Comparison of ENCODE assay signal across 8 mouse cellular contexts in the genomic region with DNA sequence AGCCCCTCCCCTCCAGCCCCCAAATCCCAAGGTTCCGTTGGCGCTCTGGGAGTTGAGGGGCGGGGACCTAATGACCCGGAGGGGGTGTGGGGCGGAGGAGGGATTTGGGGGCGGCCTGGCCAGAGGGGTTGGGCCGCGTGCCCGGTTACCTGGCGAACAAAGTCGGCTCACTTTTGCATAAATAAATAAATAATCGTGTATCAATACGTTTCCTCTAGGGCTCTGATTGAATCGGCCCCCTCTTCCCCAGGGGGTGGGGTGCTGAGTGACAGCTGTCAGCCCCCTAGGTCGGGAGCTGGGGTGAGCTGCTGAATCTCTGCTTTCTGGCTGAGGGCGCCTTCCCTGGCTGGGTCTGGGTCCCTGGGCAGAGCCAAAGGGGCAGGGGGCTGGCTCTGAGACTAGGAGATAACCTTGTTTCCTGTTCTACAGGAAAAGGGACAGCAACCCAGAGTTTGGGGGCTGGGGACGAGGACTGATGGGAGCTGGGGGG. TPM values are rescaled to one million over a fixed set of nuclear protein-coding genes. Genes with fewer than 3 reads are reported as not detected.
DNase-seq lines count a peak whose midpoint lies in the region; ATAC-seq and TF ChIP-seq lines count a peak whose summit lies in the region.

No protein-coding gene starts in this region.

- H3K4me3 ChIP-seq in forebrain, postnatal 0 days (ENCODE audit: low read depth, low read length): peak overlapping the region; percentile 91
- peak overlapping the region; percentile 87 for H3K4me3 ChIP-seq in intestine, embryonic 16.5 days (ENCODE audit: low read length)
- peak overlapping the region; percentile 64 for H3K4me3 ChIP-seq in thymus, adult 2 months (ENCODE audit: control insufficient read depth, insufficient read depth, low read length)

- 0% methylated on average over 17 of the region's 17 CpGs for WGBS in forebrain, postnatal 0 days
- WGBS in intestine, embryonic 16.5 days: under 1% methylated on average over 16 of the region's 17 CpGs
- 1% methylated on average over 17 of the region's 17 CpGs for WGBS in thymus, adult 2 months

- TF ChIP-seq CTCF in forebrain, postnatal 0 days (IDR thresholded peaks at IDR 0.05; ENCODE audit: low read depth): no peak
- TF ChIP-seq CTCF in thymus, adult 2 months (IDR thresholded peaks at IDR 0.05; ENCODE audit: borderline replicate concordance, control insufficient read depth, extremely low read depth, insufficient read depth, low read length, poor library complexity): no peak

- DNase-seq in ovary, postnatal 36 days (ENCODE audit: low spot score): peak; percentile 58
- no peak for DNase-seq in ovary, postnatal 10 days (ENCODE audit: low spot score)
- DNase-seq in adrenal gland, postnatal 36 days: peak; percentile 49 to 71
- DNase-seq in forebrain, postnatal 0 days: no peak
- peak; percentile 58 for DNase-seq in lung, postnatal 10 days
- DNase-seq in thymus, adult 2 months: peak; percentile 48
- DNase-seq in spleen, postnatal 10 days (ENCODE audit: low spot score in 2 of 2): no peak

- H3K9ac ChIP-seq in forebrain, postnatal 0 days: peak overlapping the region; percentile 98
- H3K9ac ChIP-seq in intestine, embryonic 16.5 days (ENCODE audit: low read depth, low read length): peak overlapping the region; percentile 97

- H3K27me3 ChIP-seq in forebrain, postnatal 0 days (ENCODE audit: insufficient read depth, low read length): peaks cover 11% of the 10 kb centered on the region
- H3K27me3 ChIP-seq in intestine, embryonic 16.5 days (replicated peaks; ENCODE audit: control insufficient read depth, insufficient read depth, low read length): peaks cover 7% of the 10 kb centered on the region; the same call in 1 of the 2 replicates
- peaks cover 2% of the 10 kb centered on the region; the same call in 1 of the 2 replicates for H3K27me3 ChIP-seq in thymus, adult 2 months (ENCODE audit: control insufficient read depth, insufficient read depth, low read length)

- no peaks in the 10 kb centered on the region for H3K36me3 ChIP-seq in forebrain, postnatal 0 days (ENCODE audit: insufficient read depth)
- H3K36me3 ChIP-seq in intestine, embryonic 16.5 days (ENCODE audit: control insufficient read depth, insufficient read depth, low read length): no peaks in the 10 kb centered on the region
- H3K36me3 ChIP-seq in thymus, adult 2 months (ENCODE audit: control insufficient read depth, insufficient read depth, low read length): no peaks in the 10 kb centered on the region

- H3K4me2 ChIP-seq in forebrain, postnatal 0 days (ENCODE audit: low read depth): peak overlapping the region; percentile 92
- H3K4me2 ChIP-seq in intestine, embryonic 16.5 days (ENCODE audit: low read depth, low read length): peak overlapping the region; percentile 78

- no peak for ATAC-seq in forebrain, postnatal 0 days
- ATAC-seq in intestine, embryonic 16.5 days: no peak

- no peaks in the 10 kb centered on the region for H3K9me3 ChIP-seq in forebrain, postnatal 0 days (ENCODE audit: low read length)
- no peaks in the 10 kb centered on the region for H3K9me3 ChIP-seq in intestine, embryonic 16.5 days (ENCODE audit: control insufficient read depth, low read length)

- TF ChIP-seq POLR2A in thymus, adult 2 months (IDR thresholded peaks at IDR 0.05; ENCODE audit: control insufficient read depth, extremely low read depth, insufficient read depth, low read length, poor library complexity): no peak

- H3K4me1 ChIP-seq in forebrain, postnatal 0 days (ENCODE audit: insufficient read depth): peaks cover 29% of the 10 kb centered on the region
- peaks cover 62% of the 10 kb centered on the region for H3K4me1 ChIP-seq in intestine, embryonic 16.5 days (ENCODE audit: control insufficient read depth, insufficient read depth, low read length)
- H3K4me1 ChIP-seq in thymus, adult 2 months (replicated peaks; ENCODE audit: control insufficient read depth, insufficient read depth, low read length): peaks cover 57% of the 10 kb centered on the region

- H3K27ac ChIP-seq in forebrain, postnatal 0 days (ENCODE audit: low read depth, low read length): peak overlapping the region; percentile 97
- H3K27ac ChIP-seq in intestine, embryonic 16.5 days (ENCODE audit: low read length): peak overlapping the region; percentile 94
- peak overlapping the region; percentile 20; the same call in 1 of the 2 replicates for H3K27ac ChIP-seq in thymus, adult 2 months (ENCODE audit: control insufficient read depth, insufficient read depth, low read length)

RNA-seq across cellular contexts. Expression of a gene that starts 1.8 kb away (rescaled TPM):
- 10 to 100 TPM; 63.7 to 74.1 TPM for total RNA-seq in adrenal gland, postnatal 36 days (2021)
- total RNA-seq in forebrain, postnatal 0 days (2014; rRNA removed): 56.7 and 82.4 TPM in 2 replicates
- polyA plus RNA-seq in forebrain, postnatal 0 days (2015; fragmentation: Nextera tagmentation; extraction: Ambion mirVana): 7.6 and 8.4 TPM in 2 replicates
- 5.3 and 5.7 TPM in 2 replicates for polyA plus RNA-seq in intestine, embryonic 16.5 days (2015; fragmentation: Nextera tagmentation; extraction: Ambion mirVana)
- polyA plus RNA-seq in thymus, adult 2 months (2012; rRNA removed): 59.8 and 78.9 TPM in 2 replicates

RNA-seq across cellular contexts. Expression of a gene that starts 38.9 kb away (rescaled TPM):
- under 1 TPM; 0.30 to 0.40 TPM for total RNA-seq in adrenal gland, postnatal 36 days (2021)
- total RNA-seq in forebrain, postnatal 0 days (2014; rRNA removed): not detected in 2 replicates
- polyA plus RNA-seq in forebrain, postnatal 0 days (2015; fragmentation: Nextera tagmentation; extraction: Ambion mirVana): 0.06 TPM in 2 replicates
- 3.1 and 3.5 TPM in 2 replicates for polyA plus RNA-seq in intestine, embryonic 16.5 days (2015; fragmentation: Nextera tagmentation; extraction: Ambion mirVana)
- polyA plus RNA-seq in thymus, adult 2 months (2012; rRNA removed): 15.3 and 15.8 TPM in 2 replicates

Comparison
In these comparisons a context has a peak if more than half of its experiments do, and no peak if none do; other contexts are left out.
1. DNase-seq: peak in ovary, postnatal 36 days (single experiment), adrenal gland, postnatal 36 days (2 of 2), lung, postnatal 10 days (single experiment) and thymus, adult 2 months (single experiment); none in ovary, postnatal 10 days (single experiment), forebrain, postnatal 0 days (single experiment) and spleen, postnatal 10 days (0 of 2).
2. H3K27ac ChIP-seq: peak in every context shown above with its lines; median percentile 97 in forebrain, postnatal 0 days; 94 in intestine, embryonic 16.5 days; 20 in thymus, adult 2 months.
3. Peak in every context shown above with its lines, with median percentiles within 50 percentile points of each other: H3K4me3 ChIP-seq.